9 mouse cellular contexts compared by ENCODE assay signal in the genomic region with DNA sequence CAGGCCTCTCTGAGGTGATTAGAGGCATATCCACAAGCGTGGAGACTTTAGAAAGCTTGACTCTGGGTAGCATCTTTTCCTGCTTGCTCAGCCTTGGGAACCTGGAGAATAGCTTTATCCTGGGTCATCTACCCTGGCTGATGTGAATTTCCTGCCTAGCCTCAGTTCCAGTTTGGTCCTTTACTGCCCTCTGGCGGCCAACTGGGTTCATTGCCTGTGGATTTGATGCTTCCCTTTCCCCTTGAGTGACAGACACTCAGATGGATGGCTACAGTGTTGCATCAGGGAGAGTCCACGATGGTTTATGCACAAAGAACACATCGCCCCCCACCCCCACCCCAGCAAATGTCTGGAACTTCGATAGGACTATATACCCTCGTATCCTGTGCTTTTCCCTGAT.
DNase-seq lines count a peak whose midpoint lies in the region; ATAC-seq lines count a peak whose summit lies in the region.
"Had no signal": no experiment of that assay in that cellular context is flagged by ENCODE, and none has a peak within 500 bp of the region (broad histone marks: within the 10 kb centered on the region; RNA-seq: fewer than 3 reads in every experiment).

No protein-coding gene starts in this region.

- no peaks in the 10 kb centered on the region for H3K36me3 ChIP-seq in neural tube, embryonic 11.5 days (ENCODE audit: control insufficient read depth, insufficient read depth, low read length)

- no peaks in the 10 kb centered on the region for H3K27me3 ChIP-seq in neural tube, embryonic 11.5 days (ENCODE audit: control insufficient read depth, insufficient read depth, low read length)

- ATAC-seq in neural tube, embryonic 11.5 days (ENCODE audit: insufficient read depth, low FRiP score, low TSS enrichment), result no peak

- H3K4me3 ChIP-seq in neural tube, embryonic 11.5 days (ENCODE audit: low read depth, low read length), result no peak overlapping the region

- 8% methylated on average over 6 of the region's 6 CpGs for WGBS in neural tube, embryonic 11.5 days

- peak; percentile 54 for DNase-seq in gastrocnemius, adult 18-20 months (ENCODE audit: low spot score)
- no peak for DNase-seq in gastrocnemius, postnatal 25 days
- DNase-seq in cerebellum, adult 9-11 months, result peak; percentile 71
- peak; percentile 86 to 87 for DNase-seq in frontal cortex, postnatal 36 days (ENCODE audit: low spot score in 2 of 2)
- DNase-seq in kidney, adult 18-20 months, result peak; percentile 81
- DNase-seq in left cerebral cortex, postnatal 36 days (ENCODE audit: low spot score in 2 of 2), result peak; percentile 65 to 79
- peak; percentile 86 for DNase-seq in neural tube, embryonic 11.5 days (ENCODE audit: low spot score)
- peak; percentile 25 for DNase-seq in testis, postnatal 14 days (ENCODE audit: low spot score)

- no peak overlapping the region for H3K9ac ChIP-seq in neural tube, embryonic 11.5 days (ENCODE audit: low read length)

- no peaks in the 10 kb centered on the region for H3K9me3 ChIP-seq in neural tube, embryonic 11.5 days (ENCODE audit: control insufficient read depth, low read length)

- intact Hi-C loops in left cerebral cortex, postnatal 36 days (cut with DNase I), result loop anchor here (1.0 to 10.0 kb wide), 3 partner anchors 368 to 705 kb away; no protein-coding TSS in a partner anchor

- H3K4me2 ChIP-seq in neural tube, embryonic 11.5 days (ENCODE audit: low read depth), result no peak overlapping the region

- no peaks in the 10 kb centered on the region for H3K4me1 ChIP-seq in neural tube, embryonic 11.5 days (ENCODE audit: control insufficient read depth, insufficient read depth, low read length)

- H3K27ac ChIP-seq in neural tube, embryonic 11.5 days (ENCODE audit: low read depth, low read length), result no peak overlapping the region
- H3K27ac ChIP-seq: macrophage had no signal
